ENCODE assay signal across 9 mouse cellular contexts in genomic region chr17:12750591-12751170, GRCm38 (mm10). TPM values are rescaled to one million over a fixed set of nuclear protein-coding genes. Genes with fewer than 3 reads are reported as not detected.
A peak's percentile ranks its signal among the peaks of the same experiment; 100 is the strongest.
DNase-seq lines count a peak whose midpoint lies in the region; ATAC-seq and TF ChIP-seq lines count a peak whose summit lies in the region.
"Had no signal": no experiment of that assay in that cellular context is flagged by ENCODE, and none has a peak within 500 bp of the region (broad histone marks: within the 10 kb centered on the region; RNA-seq: fewer than 3 reads in every experiment).

No protein-coding gene starts in this region.

- H3K36me3 ChIP-seq in lung, embryonic 14.5 days (ENCODE audit: insufficient read depth) = peaks cover 68% of the 10 kb centered on the region
- H3K36me3 ChIP-seq in hindbrain, postnatal 0 days (ENCODE audit: insufficient read depth, low read length) = no peaks in the 10 kb centered on the region; the same call in 1 of the 2 replicates
- 0 out of 2 replicates have a peak, but pooled peaks cover 9% of the 10 kb centered on the region for H3K36me3 ChIP-seq in stomach, embryonic 15.5 days

- no peak for TF ChIP-seq CTCF in gastrocnemius, adult 2 months (IDR thresholded peaks at IDR 0.05)
- no peak for TF ChIP-seq CTCF in lung, embryonic 14.5 days (IDR thresholded peaks at IDR 0.05; ENCODE audit: low read depth)
- no peak for TF ChIP-seq CTCF in hindbrain, postnatal 0 days (IDR thresholded peaks at IDR 0.05; ENCODE audit: low read depth)

- DNase-seq in gastrocnemius, adult 2 months = peak; percentile 29
- no peak for DNase-seq in gastrocnemius, postnatal 14 days
- no peak for DNase-seq in lung, embryonic 14.5 days
- DNase-seq in lung, postnatal 14 days = no peak
- DNase-seq in hindbrain, postnatal 0 days (ENCODE audit: low spot score) = no peak
- no peak for DNase-seq in Muller cell, postnatal 12 days (ENCODE audit: inconsistent ontology term)
- no peak for DNase-seq in gastrocnemius, postnatal 25 days

- ATAC-seq in lung, embryonic 14.5 days (ENCODE audit: insufficient read depth) = no peak
- no peak for ATAC-seq in hindbrain, postnatal 0 days
- ATAC-seq in stomach, embryonic 15.5 days (ENCODE audit: insufficient read depth, low FRiP score, low read depth) = no peak; the same call in 1 of the 2 replicates
- ATAC-seq: forebrain, embryonic 16.5 days had no signal

- peaks cover 64% of the 10 kb centered on the region for H3K4me1 ChIP-seq in lung, embryonic 14.5 days (ENCODE audit: insufficient read depth)
- no peaks in the 10 kb centered on the region for H3K4me1 ChIP-seq in hindbrain, postnatal 0 days (ENCODE audit: insufficient read depth, low read length)
- H3K4me1 ChIP-seq in stomach, embryonic 15.5 days = peaks cover 62% of the 10 kb centered on the region

- WGBS in lung, embryonic 14.5 days = 34% methylated on average over 9 of the region's 9 CpGs
- WGBS in hindbrain, postnatal 0 days = 73% methylated on average over 9 of the region's 9 CpGs
- WGBS in stomach, embryonic 15.5 days = 25% methylated on average over 9 of the region's 9 CpGs

- intact Hi-C loops in gastrocnemius, adult 2 months (cut with DNase I) = no loop called here
- intact Hi-C loops in gastrocnemius, postnatal 14 days (cut with DNase I; ENCODE audit: low total_unique reads) = no loop called here

- peak overlapping the region; percentile 42 for H3K4me3 ChIP-seq in gastrocnemius, adult 2 months
- no peak overlapping the region for H3K4me3 ChIP-seq in lung, embryonic 14.5 days (ENCODE audit: low read depth, low read length)
- no peak overlapping the region for H3K4me3 ChIP-seq in hindbrain, postnatal 0 days (ENCODE audit: low read length)
- no peak overlapping the region for H3K4me3 ChIP-seq in stomach, embryonic 15.5 days (replicated peaks)

- peak overlapping the region; percentile 51 for H3K4me2 ChIP-seq in lung, embryonic 14.5 days
- no peak overlapping the region for H3K4me2 ChIP-seq in hindbrain, postnatal 0 days (ENCODE audit: low read depth, low read length)
- peak overlapping the region; percentile 36 for H3K4me2 ChIP-seq in stomach, embryonic 15.5 days

- peak overlapping the region; percentile 92 for H3K27ac ChIP-seq in gastrocnemius, adult 2 months
- H3K27ac ChIP-seq in lung, embryonic 14.5 days (ENCODE audit: low read depth) = peak overlapping the region; percentile 93
- 0 out of 2 replicates have a peak overlapping the region, but pooled peaks have one; percentile 22 for H3K27ac ChIP-seq in hindbrain, postnatal 0 days
- peak overlapping the region; percentile 91 for H3K27ac ChIP-seq in stomach, embryonic 15.5 days

- H3K9me3 ChIP-seq in lung, embryonic 14.5 days (ENCODE audit: low read depth, low read length) = no peaks in the 10 kb centered on the region
- no peaks in the 10 kb centered on the region for H3K9me3 ChIP-seq in hindbrain, postnatal 0 days (ENCODE audit: low read length)
- no peaks in the 10 kb centered on the region for H3K9me3 ChIP-seq in stomach, embryonic 15.5 days

- peak overlapping the region; percentile 30; the same call in 1 of the 2 replicates for H3K9ac ChIP-seq in lung, embryonic 14.5 days
- H3K9ac ChIP-seq in hindbrain, postnatal 0 days (replicated peaks; ENCODE audit: low read length) = no peak overlapping the region
- no peak overlapping the region for H3K9ac ChIP-seq in stomach, embryonic 15.5 days

- H3K27me3 ChIP-seq in lung, embryonic 14.5 days (ENCODE audit: insufficient read depth, low read length) = no peaks in the 10 kb centered on the region
- H3K27me3 ChIP-seq in hindbrain, postnatal 0 days (ENCODE audit: insufficient read depth, low read length) = no peaks in the 10 kb centered on the region
- no peaks in the 10 kb centered on the region for H3K27me3 ChIP-seq in stomach, embryonic 15.5 days (replicated peaks)

RNA-seq across cellular contexts. Expression of gene Igf2r, which starts 18.8 kb away (rescaled TPM):
- 10 to 100 TPM; 36.9 to 46.7 TPM for total RNA-seq in gastrocnemius, adult 2 months (2021)
- 10 to 100 TPM; 64.3 to 72.6 TPM for total RNA-seq in gastrocnemius, postnatal 14 days (2021)
- 86.6 and 87.0 TPM in 2 replicates for polyA plus RNA-seq in lung, embryonic 14.5 days (2014; fragmentation: Nextera tagmentation; extraction: Ambion mirVana)
- total RNA-seq in hindbrain, postnatal 0 days (2014; rRNA removed) = 30.7 and 30.9 TPM in 2 replicates
- 4.2 and 4.7 TPM in 2 replicates for polyA plus RNA-seq in hindbrain, postnatal 0 days (2015; fragmentation: Nextera tagmentation; extraction: Ambion mirVana)
- 35.1 and 36.1 TPM in 2 replicates for polyA plus RNA-seq in stomach, embryonic 15.5 days (2015; fragmentation: Nextera tagmentation; extraction: Ambion mirVana)
- total RNA-seq in gastrocnemius, postnatal 25 days (2021) = 10 to 100 TPM; 44.6 to 45.8 TPM

Comparison
In these comparisons a context has a peak if more than half of its experiments do, and no peak if none do; other contexts are left out.
1. H3K27ac ChIP-seq: peak in every context shown above with its lines; median percentile 93 in lung, embryonic 14.5 days; 92 in gastrocnemius, adult 2 months; 91 in stomach, embryonic 15.5 days; 22 in hindbrain, postnatal 0 days.